In genomic region chr1:38511076-38511475, GRCm38 (mm10) we compare ENCODE assay signal across 17 mouse cellular contexts.
DNase-seq lines count a peak whose midpoint lies in the region; ATAC-seq lines count a peak whose summit lies in the region.
"Had no signal": no experiment of that assay in that cellular context is flagged by ENCODE, and none has a peak within 500 bp of the region (broad histone marks: within the 10 kb centered on the region; RNA-seq: fewer than 3 reads in every experiment).

No protein-coding gene starts in this region.

- no peak for DNase-seq in heart, postnatal 14 days
- DNase-seq in embryonic facial prominence, embryonic 10.5 days (ENCODE audit: low spot score): no peak
- no peak for DNase-seq in embryonic facial prominence, embryonic 11.5 days (ENCODE audit: low spot score)
- DNase-seq in limb, embryonic 10.5 days (ENCODE audit: low spot score): no peak
- DNase-seq in testis, postnatal 14 days (ENCODE audit: low spot score): no peak
- no peak for DNase-seq in cerebellum, postnatal 10 days
- DNase-seq: adrenal gland, adult 2 months; cerebellum, adult 9-11 months; gastrocnemius, postnatal 36 days; lung, adult 18-20 months; retina, postnatal 1 day; spleen, adult 18-20 months had no signal

- 61% methylated on average over 5 of the region's 5 CpGs for WGBS in heart, embryonic 14.5 days
- WGBS in embryonic facial prominence, embryonic 10.5 days: 58% methylated on average over 5 of the region's 5 CpGs
- WGBS in embryonic facial prominence, embryonic 11.5 days: 57% methylated on average over 5 of the region's 5 CpGs
- WGBS in limb, embryonic 10.5 days: 31% methylated on average over 5 of the region's 5 CpGs

- H3K36me3 ChIP-seq in heart, embryonic 14.5 days (ENCODE audit: control insufficient read depth, insufficient read depth, low read length): no peaks in the 10 kb centered on the region
- peaks cover 6% of the 10 kb centered on the region; the same call in 1 of the 2 replicates for H3K36me3 ChIP-seq in embryonic facial prominence, embryonic 10.5 days (replicated peaks)
- no peaks in the 10 kb centered on the region for H3K36me3 ChIP-seq in embryonic facial prominence, embryonic 11.5 days (replicated peaks; ENCODE audit: control insufficient read depth, insufficient read depth, low read depth, low read length)
- H3K36me3 ChIP-seq in limb, embryonic 10.5 days: peaks cover 33% of the 10 kb centered on the region
- H3K36me3 ChIP-seq: kidney, embryonic 15.5 days had no signal

- H3K9ac ChIP-seq in heart, embryonic 14.5 days (ENCODE audit: low read length): no peak overlapping the region; the same call in 1 of the 2 replicates
- H3K9ac ChIP-seq in embryonic facial prominence, embryonic 11.5 days (replicated peaks; ENCODE audit: low read length): 0 out of 2 replicates have a peak overlapping the region, but pooled peaks have one; percentile 13
- H3K9ac ChIP-seq: kidney, embryonic 15.5 days had no signal

- ATAC-seq in heart, embryonic 14.5 days (ENCODE audit: insufficient number of reproducible peaks, insufficient read depth, low FRiP score, low read depth): no peak
- no peak for ATAC-seq in embryonic facial prominence, embryonic 11.5 days (replicated peaks; ENCODE audit: insufficient number of reproducible peaks, low FRiP score, low TSS enrichment, low read depth)

- intact Hi-C loops in heart, postnatal 14 days (cut with DNase I): no loop called here

- H3K27ac ChIP-seq in heart, embryonic 14.5 days (replicated peaks in 1 of 2; ENCODE audit: control insufficient read depth in 1 of 2, insufficient read depth in 1 of 2, low read depth in 2 of 2, low read length in 2 of 2): peak overlapping the region; percentile 34 to 44; a peak in 3 of 4 replicates
- H3K27ac ChIP-seq in embryonic facial prominence, embryonic 10.5 days (replicated peaks): peak overlapping the region; percentile 75
- 0 out of 2 replicates have a peak overlapping the region, but pooled peaks have one; percentile 41 for H3K27ac ChIP-seq in embryonic facial prominence, embryonic 11.5 days (replicated peaks; ENCODE audit: low read depth, low read length)
- H3K27ac ChIP-seq in limb, embryonic 10.5 days: peak overlapping the region; percentile 83
- H3K27ac ChIP-seq: macrophage had no signal

- no peak overlapping the region for H3K4me2 ChIP-seq in heart, embryonic 14.5 days (ENCODE audit: low read length)
- H3K4me2 ChIP-seq in embryonic facial prominence, embryonic 11.5 days (ENCODE audit: low read depth, low read length): no peak overlapping the region
- H3K4me2 ChIP-seq: kidney, embryonic 15.5 days had no signal

- H3K4me1 ChIP-seq in heart, embryonic 14.5 days (ENCODE audit: control insufficient read depth in 2 of 2, insufficient read depth in 2 of 2, low read length in 2 of 2): peaks cover 17 to 33% of the 10 kb centered on the region in 2 experiments
- peaks cover 79% of the 10 kb centered on the region for H3K4me1 ChIP-seq in embryonic facial prominence, embryonic 10.5 days
- peaks cover 3% of the 10 kb centered on the region for H3K4me1 ChIP-seq in embryonic facial prominence, embryonic 11.5 days (ENCODE audit: control insufficient read depth, insufficient read depth, low read length)
- peaks cover 96% of the 10 kb centered on the region for H3K4me1 ChIP-seq in limb, embryonic 10.5 days

- H3K9me3 ChIP-seq in heart, embryonic 14.5 days (ENCODE audit: control insufficient read depth, low read length): no peaks in the 10 kb centered on the region
- no peaks in the 10 kb centered on the region for H3K9me3 ChIP-seq in embryonic facial prominence, embryonic 10.5 days
- no peaks in the 10 kb centered on the region for H3K9me3 ChIP-seq in embryonic facial prominence, embryonic 11.5 days (replicated peaks; ENCODE audit: control insufficient read depth, low read length)
- H3K9me3 ChIP-seq in limb, embryonic 10.5 days (replicated peaks): no peaks in the 10 kb centered on the region
- H3K9me3 ChIP-seq: kidney, embryonic 15.5 days had no signal

- H3K4me3 ChIP-seq in heart, embryonic 14.5 days (ENCODE audit: control insufficient read depth in 1 of 2, insufficient read depth in 1 of 2, low read depth in 1 of 2, low read length in 2 of 2): no peak overlapping the region
- no peak overlapping the region for H3K4me3 ChIP-seq in embryonic facial prominence, embryonic 10.5 days
- no peak overlapping the region for H3K4me3 ChIP-seq in embryonic facial prominence, embryonic 11.5 days (ENCODE audit: low read depth, low read length)
- H3K4me3 ChIP-seq in limb, embryonic 10.5 days: no peak overlapping the region; the same call in 1 of the 2 replicates
- H3K4me3 ChIP-seq: kidney, embryonic 15.5 days; myocyte had no signal

- no peaks in the 10 kb centered on the region for H3K27me3 ChIP-seq in heart, embryonic 14.5 days (ENCODE audit: control insufficient read depth, insufficient read depth, low read length)
- H3K27me3 ChIP-seq in embryonic facial prominence, embryonic 10.5 days (replicated peaks; ENCODE audit: low read depth, poor library complexity, severe bottlenecking): no peaks in the 10 kb centered on the region
- H3K27me3 ChIP-seq in embryonic facial prominence, embryonic 11.5 days (ENCODE audit: control insufficient read depth, insufficient read depth, low read length): no peaks in the 10 kb centered on the region
- no peaks in the 10 kb centered on the region for H3K27me3 ChIP-seq in limb, embryonic 10.5 days (ENCODE audit: low read depth, poor library complexity, severe bottlenecking)
- H3K27me3 ChIP-seq: CH12.LX; kidney, embryonic 15.5 days had no signal
